Mouse (Mus musculus) left cerebral cortex, adult 6 months (tissue): ENCODE results near the gene Fam136a. TPM values are rescaled to one million over a fixed set of nuclear protein-coding genes. Genes with fewer than 3 reads are reported as not detected.

Experiments
- long read RNA-seq, 2 experiments: library from polyadenylated mRNA; unstranded; transcript quantifications; one replicate each; pipeline ENCODE4 v2.0.0; 2019 to 2020
- polyA plus RNA-seq: library from polyadenylated mRNA; unstranded; fragments of <200 nt; fragmentation: Nextera tagmentation; gene quantifications from 2 replicates; pipeline ENCODE4 v1.2.3, GENCODE M21; 2021

The Fam136a gene
- polyA plus RNA-seq = 37.3 and 46.2 TPM in 2 replicates
- long read RNA-seq, experiment 1, transcript Fam136a-201 (3 exons, 1,643 nt) = major isoform, 244 of 269 reads
- long read RNA-seq, experiment 1, partial matches to known transcripts = 8 of 269 reads
- long read RNA-seq, experiment 1, other reads (novel, unspliced or antisense) = 15 of 269 reads
- long read RNA-seq, experiment 2, transcript Fam136a-201 (3 exons, 1,643 nt) = major isoform, 57 of 75 reads
- long read RNA-seq, experiment 2, partial matches to known transcripts = 15 of 75 reads
- long read RNA-seq, experiment 2, other reads (novel, unspliced or antisense) = 3 of 75 reads

DNA sequence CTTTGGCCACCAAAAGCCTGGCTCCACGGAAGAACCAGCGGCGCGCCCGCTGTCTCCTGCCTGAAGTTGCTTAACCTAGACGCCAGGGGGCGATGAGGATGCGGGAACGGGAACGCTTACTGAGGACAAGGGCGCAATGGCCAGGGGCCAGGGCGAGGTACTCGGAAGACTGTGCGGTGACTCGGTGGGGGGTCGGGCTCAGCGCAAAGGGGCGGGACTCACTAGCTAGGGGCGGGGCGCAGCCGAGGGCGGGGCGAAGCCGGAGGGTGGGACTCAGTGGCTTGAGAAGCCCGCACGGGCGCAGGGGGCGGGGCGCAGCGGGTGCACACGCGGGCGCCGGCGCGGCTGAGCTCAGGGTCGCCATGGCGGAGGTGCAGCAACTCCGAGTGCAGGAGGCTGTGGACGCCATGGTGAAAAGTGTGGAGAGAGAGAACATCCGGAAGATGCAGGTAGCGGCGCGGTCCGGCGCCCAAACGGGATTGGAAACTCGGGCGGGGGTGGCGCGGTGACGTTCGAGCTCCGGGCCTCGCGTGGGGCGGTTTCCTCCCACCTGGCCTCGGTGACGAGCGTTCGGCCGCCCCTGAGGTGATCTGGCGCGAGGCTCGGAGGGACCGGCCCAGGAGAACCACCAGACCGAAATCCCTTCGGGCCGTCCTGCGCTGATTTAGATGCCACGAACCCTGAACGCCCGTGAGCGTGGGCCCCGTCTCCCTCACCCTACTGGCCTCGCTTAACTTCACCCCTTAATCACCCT, at the start of gene Fam136a:
Gene Fam136a, plus strand, starts transcription at position 276 of the 754 bp plus-strand sequence.

DNA sequence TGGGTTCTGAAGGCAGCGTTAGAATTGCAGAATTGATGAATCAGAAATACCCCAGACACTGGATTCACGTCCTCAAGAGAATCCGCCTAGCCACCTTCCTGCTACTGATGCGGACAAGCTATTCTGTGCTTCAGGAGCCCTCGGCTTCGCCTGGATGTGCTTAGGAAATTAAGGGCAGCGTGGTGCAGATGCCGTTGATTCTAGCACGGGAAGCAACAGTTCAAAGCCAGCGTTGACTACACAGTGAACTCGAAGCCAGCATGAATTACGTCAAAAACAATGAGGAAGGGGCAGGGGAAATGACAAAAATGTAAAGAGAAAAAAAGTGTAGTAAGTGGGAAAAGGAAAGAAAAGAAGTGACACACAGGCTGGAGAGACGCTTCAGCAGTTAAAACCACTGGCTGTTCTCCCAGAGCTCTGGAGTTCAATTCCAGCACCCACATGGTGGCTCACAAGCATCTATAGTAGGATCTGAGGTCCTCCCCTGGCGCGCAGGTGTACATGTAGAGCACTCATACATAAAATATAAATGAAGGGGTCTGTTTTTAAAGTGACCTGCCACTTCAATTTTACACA, 5.4 kb downstream of the Fam136a start, which contains the start of gene Snrpg:
Gene Snrpg, plus strand, starts transcription at position 541 of the 576 bp plus-strand sequence.

GRCm38 (mm10) chr6:86396581-86397256, 31.3 kb downstream of the Fam136a start, which contains the start of gene Pcyox1:
Pcyox1 (minus strand) TSS chr6:86397154.

GRCm38 (mm10) chr6:86404100-86404861, 38.8 kb downstream of the Fam136a start, which contains the start of gene Tia1:
Tia1 (plus strand) TSS chr6:86404219.

Other genes starting within 250 kb of the Fam136a start
- 11.5 and 13.3 TPM in 2 replicates for gene Tgfa, start 170.4 kb upstream of the Fam136a start, polyA plus RNA-seq
- 261 and 333 TPM in 2 replicates for gene Snrpg, start 5.7 kb downstream of the Fam136a start, polyA plus RNA-seq
- gene Pcyox1, start 31.5 kb downstream of the Fam136a start, polyA plus RNA-seq = 53.0 and 80.1 TPM in 2 replicates
- 25.4 and 26.9 TPM in 2 replicates for gene Tia1, start 38.6 kb downstream of the Fam136a start, polyA plus RNA-seq
- 7.7 TPM in 1 of 2 replicates, not detected in the other for gene Gm44790, start 61.0 kb downstream of the Fam136a start, polyA plus RNA-seq
- gene C87436, start 72.7 kb downstream of the Fam136a start, polyA plus RNA-seq = 17.1 and 19.3 TPM in 2 replicates
- 87.0 and 273 TPM in 2 replicates for gene Pcbp1, start 160.7 kb downstream of the Fam136a start, polyA plus RNA-seq